Mouse (Mus musculus) cortical plate, adult 2 months (tissue): ENCODE data around the gene Muc13.

Experiments
- CTCF ChIP-seq: fragments of 200-500 bp; IDR thresholded peaks from 2 replicates; pipeline ENCODE4 v1.5.1; 2011; ENCODE audit warnings: mild to moderate bottlenecking, control low read depth, low read length; ENCODE audit not compliant: insufficient read depth; ENCODE audit errors: extremely low read depth
- POLR2A ChIP-seq: fragments of 200-500 bp; IDR thresholded peaks from 2 replicates; pipeline ENCODE4 v1.6.1; 2011; ENCODE audit warnings: mild to moderate bottlenecking, low read length, control low read depth; ENCODE audit not compliant: insufficient read depth; ENCODE audit errors: extremely low read depth

DNA sequence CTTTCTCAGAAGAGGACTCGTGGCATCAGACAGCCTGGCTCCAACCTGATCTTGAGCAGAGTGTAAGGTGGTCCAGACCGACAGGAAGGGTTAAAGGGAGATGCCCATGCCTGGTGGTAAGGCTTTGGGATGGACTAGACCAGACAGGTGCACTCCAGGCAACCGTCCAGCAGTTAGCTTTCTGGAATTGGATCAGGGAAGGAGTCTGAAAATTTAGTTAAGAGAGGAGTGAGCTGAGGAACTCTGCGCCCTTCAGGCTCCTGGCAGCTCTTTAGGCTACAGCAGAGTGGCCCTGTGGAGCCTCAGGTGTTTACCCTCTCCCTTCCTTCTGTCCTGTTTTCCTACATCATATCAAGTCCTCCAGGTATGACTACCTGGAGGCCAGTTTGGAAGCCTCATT lies 68.6 kb downstream of the Muc13 start:
- TF ChIP-seq CTCF (no peak), POLR2A (no peak)
